Mouse (Mus musculus) adrenal gland, postnatal 36 days (tissue): ENCODE data around the gene Dnaaf2. TPM values are rescaled to one million over a fixed set of nuclear protein-coding genes. Genes with fewer than 3 reads are reported as not detected.
"Not testable (repeated sequence)": the region's sequence is repeated elsewhere in the genome, so short reads cannot be mapped to it uniquely, and the experiment has no call there.

Experiments
- DNase-seq, 2 experiments: peaks; one replicate each; pipeline ENCODE4 v3.0.0; 2021; ENCODE audit warnings: mixed read lengths in 1 of 2
- microRNA-seq: library from miRNA; unstranded; fragments of <30 nt; microRNA quantifications from one replicate; pipeline ENCODE4 v1.2.0, GENCODE M21; 2021
- total RNA-seq, 2 experiments: library from RNA; stranded (reverse); gene quantifications; 2 replicates each; pipeline ENCODE4 v1.2.3; 2021

Gene Dnaaf2
- total RNA-seq, 2 experiments from 2014 or later = 0.93 to 1.2 TPM

DNA sequence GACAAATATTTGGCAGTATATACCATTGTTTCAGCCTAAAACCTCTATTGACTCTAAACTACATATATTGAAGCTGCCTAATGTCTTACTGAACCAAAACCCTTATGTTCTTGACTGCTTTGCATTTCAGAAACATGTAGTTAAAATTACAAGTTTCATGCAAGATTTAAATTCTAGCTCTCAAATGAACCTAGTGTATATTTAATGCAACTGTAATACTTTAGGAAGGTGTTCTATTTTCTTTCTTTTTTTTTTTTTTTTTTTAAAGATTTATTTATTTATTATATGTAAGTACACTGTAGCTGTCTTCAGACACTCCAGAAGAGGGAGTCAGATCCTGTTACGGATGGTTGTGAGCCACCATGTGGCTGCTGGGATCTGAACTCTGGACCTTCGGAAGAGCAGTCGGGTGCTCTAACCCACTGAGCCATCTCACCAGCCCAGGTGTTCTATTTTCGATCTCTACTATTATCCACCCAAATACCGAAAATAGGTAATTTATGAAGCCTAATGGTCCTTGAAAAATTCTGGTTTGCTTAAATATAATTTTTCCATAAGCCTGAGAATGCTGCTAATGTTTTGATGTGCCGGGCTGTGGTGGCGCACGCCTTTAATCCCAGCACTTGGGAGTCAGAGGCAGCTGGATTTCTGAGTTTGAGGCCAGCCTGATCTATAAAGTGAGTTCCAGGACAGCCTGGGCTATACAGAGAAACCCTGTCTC is 31.2 kb downstream of the Dnaaf2 start:
- not testable (repeated sequence) for DNase-seq

DNA sequence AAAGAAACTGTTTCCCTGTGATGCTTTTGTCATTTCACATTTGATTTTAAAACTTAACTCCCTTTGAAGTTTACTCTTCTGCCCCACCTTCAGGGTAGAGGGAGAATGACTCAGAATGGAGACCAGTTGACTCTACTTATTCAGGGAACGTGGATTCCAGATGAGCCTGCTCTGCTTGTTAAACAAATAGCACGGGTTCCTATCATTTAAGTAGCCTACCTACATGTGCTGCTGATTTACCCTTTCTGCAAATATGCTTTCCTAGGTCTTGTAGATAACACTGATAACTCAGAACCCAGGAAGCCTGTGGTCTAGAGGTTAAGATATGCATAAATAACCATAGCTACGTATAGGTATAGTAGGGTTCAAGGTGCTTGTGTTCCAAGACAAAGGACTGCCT is 33.3 kb downstream of the Dnaaf2 start:
- no peak for DNase-seq

DNA sequence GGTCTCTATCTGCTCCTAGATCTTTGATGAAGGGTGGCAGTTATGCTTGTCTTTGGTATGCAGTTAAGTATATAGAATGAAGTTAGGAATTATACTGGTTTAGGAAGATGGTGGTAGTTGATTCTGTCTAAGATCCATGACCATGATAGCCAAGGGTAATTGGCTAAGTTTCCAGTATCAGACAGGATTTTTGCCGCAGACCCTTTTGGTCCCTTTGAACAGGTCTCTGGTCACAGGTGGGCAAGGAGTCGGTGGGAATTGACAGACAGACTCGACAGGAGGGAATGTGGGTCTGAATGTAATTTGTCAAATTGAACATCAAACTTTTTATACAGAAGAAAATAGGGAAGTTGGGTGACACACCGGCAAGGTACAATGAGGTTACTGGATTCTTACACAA is 34.6 kb downstream of the Dnaaf2 start:
- DNase-seq = not testable (repeated sequence)

DNA sequence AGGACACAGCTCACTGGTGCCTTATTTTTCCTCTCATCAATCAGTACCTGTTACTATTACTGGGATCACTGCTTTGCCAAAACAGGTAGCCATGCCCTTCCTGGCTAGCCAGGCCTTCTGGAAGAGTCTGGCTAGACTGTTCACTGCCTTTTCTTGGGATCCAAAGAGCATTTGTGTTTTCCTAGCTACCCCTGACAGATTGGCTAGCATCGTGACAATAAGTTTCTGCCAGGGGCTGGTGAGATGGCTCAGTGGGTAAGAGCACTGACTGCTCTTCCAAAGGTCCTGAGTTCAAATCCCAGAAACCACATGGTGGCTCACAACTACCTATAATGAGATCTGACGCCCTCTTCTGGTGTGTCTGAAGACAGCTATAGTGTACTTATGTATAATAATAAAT is 37.6 kb downstream of the Dnaaf2 start:
- DNase-seq = not testable (repeated sequence)

DNA sequence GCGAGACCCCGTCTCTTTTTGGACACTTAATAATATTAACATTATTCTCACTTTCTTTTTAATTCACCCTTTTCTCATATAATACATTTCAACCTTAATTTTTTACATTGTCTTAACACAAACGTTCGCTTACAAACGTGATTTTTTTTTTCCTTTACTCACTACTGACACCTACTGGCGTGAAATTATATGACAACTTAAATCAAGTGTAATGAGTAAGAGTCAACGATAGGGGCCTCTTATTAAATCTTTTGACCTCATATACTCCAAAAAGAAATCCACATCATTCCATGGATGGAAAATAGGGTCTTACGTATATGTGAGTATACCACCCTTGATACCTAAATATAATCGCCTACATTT is 38.7 kb downstream of the Dnaaf2 start:
- DNase-seq = peak in 1 of 2 experiments; percentile 20

DNA sequence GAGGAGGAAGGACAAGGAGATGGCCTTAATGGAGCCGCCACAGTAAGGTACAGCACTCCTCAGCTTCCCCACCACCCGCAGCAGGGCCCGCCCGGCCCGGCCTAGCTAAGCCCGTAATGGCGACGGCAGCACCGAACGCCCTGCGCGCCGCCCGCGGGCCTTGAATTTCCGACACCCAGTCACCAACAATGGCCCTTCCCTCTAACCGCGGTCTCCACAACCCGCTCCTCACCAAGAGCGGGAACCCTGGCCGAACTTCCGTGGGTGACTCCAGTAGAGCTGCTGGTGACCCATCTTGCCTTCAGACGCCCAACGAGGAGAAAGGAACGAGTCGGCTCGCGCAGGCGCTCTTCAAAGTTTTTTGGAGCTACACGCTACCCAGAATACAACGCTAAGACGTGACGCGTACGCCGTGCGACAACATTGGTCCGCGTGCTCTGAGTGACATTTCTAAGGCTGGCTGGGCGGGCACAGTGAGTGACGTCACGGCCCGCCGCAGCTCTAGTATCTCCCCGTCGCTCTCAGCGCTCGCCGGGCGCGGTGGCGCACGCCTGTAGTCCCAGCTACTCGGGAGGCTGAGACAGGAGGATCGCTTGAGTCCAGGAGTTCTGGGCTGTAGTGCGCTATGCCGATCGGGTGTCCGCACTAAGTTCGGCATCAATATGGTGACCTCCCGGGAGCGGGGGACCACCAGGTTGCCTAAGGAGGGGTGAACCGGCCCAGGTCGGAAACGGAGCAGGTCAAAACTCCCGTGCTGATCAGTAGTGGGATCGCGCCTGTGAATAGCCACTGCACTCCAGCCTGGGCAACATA is 39.3 kb downstream of the Dnaaf2 start, which contains the start of gene Rps29:
Gene Rps29, minus strand, starts transcription at position 422 of the 813 bp plus-strand sequence.
- DNase-seq = peak; percentile 95 to 96

DNA sequence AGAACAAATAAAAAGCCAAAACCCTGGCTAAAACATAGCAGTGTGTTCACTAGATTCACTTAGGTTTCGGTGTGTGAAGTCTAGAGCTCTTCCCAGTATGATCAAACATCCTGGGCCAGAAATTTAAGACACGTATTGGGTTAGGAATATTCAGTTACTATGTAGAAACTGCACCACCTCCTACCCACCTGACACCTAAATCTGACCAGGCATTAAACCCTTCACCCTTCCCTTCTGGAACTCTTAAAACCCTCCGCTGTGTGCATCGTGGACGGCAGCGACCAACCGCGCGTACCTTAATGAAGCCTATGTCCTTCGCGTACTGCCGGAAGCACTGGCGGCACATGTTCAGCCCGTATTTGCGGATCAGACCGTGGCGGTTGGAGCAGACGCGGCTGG is 39.9 kb downstream of the Dnaaf2 start:
- DNase-seq = no peak

DNA sequence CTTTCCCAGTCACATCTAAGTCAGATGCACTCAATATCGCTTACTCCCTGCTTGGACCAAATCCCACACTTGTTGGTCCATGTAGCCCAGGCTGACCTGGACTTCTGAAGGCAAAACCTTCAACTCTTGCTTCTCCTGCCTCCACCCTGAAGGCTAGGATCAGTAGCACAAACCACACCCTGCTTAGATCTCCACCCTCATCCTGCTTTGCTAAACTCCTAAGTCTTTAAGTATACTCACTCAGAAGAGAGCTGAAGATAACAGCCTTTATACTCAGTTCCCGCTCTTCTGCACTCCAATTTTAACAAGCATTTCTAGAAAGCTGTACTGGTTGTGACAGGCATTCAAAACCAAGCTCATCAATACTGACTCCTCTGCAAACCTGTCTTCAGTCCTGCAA is 41.1 kb downstream of the Dnaaf2 start:
- no peak for DNase-seq

DNA sequence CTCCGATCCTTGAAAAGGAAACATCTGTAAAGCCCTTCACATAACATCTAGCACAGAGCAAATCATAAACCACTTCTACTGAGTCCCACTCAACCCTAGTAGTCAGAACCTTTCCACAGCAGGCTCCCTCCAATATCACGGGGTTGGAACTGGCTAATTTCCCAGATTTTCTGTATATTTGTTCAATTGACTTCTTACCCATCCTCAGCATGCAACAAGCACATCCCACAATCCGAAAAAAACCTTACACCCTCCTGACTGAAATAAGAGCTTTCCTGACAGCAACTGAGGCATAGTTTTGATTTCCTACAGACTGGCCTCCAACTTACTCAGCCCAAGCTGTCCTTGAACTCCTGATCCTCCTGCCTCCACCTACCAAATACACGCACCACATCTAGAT is 41.8 kb downstream of the Dnaaf2 start:
- no peak for DNase-seq

DNA sequence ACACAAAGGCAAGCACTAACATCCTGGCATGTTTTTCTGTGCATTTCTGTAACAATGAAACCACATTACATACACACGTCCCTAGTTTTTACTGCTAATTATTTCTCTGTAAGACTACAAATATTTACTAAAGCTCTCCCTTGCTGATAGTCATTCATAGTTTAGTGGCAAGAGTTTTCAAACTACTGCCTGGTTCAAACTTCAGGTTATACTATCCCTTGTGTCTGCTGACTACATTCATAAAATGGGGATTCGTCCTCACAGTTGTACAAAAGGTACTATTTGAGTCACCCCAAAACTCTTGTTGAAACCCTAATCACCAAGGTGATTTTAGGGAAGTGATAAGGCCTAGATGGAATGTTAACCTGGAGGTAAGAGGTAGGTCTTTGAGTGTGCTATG is 42.3 kb downstream of the Dnaaf2 start:
- no peak for DNase-seq

DNA sequence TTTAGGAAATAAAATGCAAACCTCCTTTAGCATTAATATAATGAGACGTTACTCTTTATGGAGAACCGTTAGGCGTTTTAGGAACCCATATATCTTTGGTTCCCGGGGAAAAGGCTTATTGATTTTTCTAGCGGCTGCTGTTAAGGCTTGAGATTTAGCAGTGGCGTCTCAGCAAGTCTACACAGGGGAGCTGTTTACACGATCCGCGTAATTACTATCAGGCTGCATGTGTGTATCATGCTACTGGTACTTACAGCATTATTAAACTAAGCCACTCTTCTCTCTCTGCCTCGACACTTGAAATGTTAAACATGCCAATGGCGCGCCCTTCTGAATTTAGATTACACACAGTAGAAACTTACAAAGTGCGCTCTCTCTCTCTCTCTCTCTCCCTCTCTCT is 48.2 kb downstream of the Dnaaf2 start:
- DNase-seq = no peak

DNA sequence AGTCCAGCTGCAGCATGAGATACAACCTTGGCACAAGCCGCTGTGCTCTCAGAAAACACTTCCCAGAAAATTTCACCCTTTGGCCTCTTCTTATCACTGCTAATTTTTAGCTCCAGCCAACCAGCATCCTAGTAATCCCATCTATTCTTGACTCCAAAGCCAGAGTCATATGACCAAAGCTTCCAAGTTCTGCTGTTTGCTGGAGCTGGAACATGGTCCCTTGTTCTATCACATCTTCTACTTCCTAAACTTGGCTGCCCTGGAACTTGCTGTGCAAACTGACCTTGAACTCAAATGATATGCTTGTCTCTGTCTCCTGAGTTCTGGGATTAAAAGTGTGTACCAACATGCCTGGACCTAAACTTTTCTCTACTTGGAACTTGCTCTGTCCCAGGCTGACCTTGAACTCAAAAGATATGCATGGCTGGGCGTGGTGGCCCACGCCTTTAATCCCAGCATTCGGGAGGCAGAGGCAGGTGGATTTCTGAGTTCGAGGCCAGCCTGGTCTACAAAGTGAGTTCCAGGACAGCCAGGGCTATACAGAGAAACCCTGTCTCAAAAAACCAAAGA is 51.0 kb downstream of the Dnaaf2 start:
- no peak for DNase-seq

DNA sequence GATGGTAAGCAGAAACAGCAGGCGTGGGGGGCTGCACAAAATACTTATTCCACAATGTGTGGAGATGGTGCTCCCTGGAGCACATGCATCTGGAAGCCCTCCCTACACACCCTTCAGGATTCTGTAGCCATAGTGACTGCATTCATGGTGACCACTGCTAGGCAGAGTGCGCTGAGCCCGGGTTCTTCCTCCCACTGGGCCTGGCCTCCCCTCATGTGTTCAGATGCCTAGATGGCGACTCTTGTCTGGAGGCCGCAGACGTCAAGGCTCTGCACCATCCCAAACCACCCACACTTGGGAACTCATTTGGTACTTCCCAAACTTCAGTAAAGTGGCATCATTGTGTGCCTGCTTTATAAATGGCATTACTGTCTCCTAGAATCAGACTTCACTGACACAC is 54.8 kb downstream of the Dnaaf2 start:
- no peak for DNase-seq

DNA sequence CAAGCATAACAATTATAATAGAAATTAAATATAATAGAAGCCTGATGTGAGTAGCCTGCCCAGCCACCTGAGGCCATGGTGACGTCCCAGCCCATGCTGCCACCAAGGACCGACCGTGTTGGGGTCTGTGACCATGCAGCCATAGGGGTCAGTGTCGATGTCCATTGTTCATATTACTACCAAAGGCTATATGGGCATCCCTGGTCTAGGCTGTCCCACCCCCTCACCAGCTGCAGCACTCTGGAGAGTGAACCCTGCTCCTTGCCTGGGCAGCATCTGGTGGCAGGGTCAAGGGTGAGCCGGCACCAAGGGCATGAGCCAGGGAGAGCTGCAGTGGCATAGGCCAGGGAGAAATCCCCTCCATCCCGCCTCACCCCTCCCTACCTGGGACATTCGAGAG is 58.4 kb downstream of the Dnaaf2 start:
- no peak for DNase-seq

DNA sequence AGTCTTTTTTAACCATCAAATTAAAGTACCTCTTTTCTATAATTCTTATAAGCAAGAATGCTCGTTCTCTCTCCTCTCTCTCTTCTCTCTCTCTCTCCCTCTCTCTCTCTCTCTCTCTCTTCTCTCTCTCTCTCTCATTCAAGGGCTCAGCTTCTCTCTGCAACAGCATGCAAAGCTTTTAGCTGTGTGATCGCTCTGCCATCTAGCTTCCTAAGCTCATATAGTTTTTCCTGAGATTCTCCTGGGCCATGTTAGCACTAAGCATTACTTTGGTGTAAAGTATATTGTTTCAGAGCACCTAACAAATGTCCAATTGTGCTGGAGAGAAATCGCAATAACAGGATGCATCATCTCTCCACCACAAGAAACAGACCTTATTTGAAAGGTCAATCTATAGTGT is 59.0 kb downstream of the Dnaaf2 start:
- no peak for DNase-seq

Small RNA genes within 50 kb of the gene (microRNA-seq; reads per million reads assigned to microRNA genes)
- gene Gm47287 (not detected), gene Gm47295 (3.5 reads per million, percentile 9 among the genes with 10 or more reads in this experiment)

Other genes with a start within 250 kb of the Dnaaf2 start
- gene Rps29, start 39.2 kb downstream of the Dnaaf2 start, total RNA-seq = 1,000 to 10,000 TPM; 1,319 to 1,411 TPM
- under 1 TPM; 0.46 to 0.86 TPM for gene Lrr1, start 29.6 kb downstream of the Dnaaf2 start, total RNA-seq
- 100 to 1,000 TPM; 617 to 646 TPM for gene Rpl36al, start 14.3 kb downstream of the Dnaaf2 start, total RNA-seq
- gene Mgat2, start 14.3 kb downstream of the Dnaaf2 start, total RNA-seq = 10 to 100 TPM; 68.5 to 76.3 TPM
- 1 to 10 TPM; 4.9 to 6.3 TPM for gene Gm49383, start 1.3 kb downstream of the Dnaaf2 start, total RNA-seq
- 1 to 10 TPM; 4.8 to 5.7 TPM for gene Gm49384, start 5.8 kb upstream of the Dnaaf2 start, total RNA-seq
- gene Pole2, start 29.8 kb upstream of the Dnaaf2 start, total RNA-seq = 1 to 10 TPM; 3.0 TPM
- gene Klhdc1, start 42.7 kb upstream of the Dnaaf2 start, total RNA-seq = 1 to 10 TPM; 4.9 to 8.0 TPM
- gene Klhdc2, start 98.3 kb upstream of the Dnaaf2 start, total RNA-seq = 10 to 100 TPM; 58.1 to 69.0 TPM
- gene Nemf, start 158.7 kb upstream of the Dnaaf2 start, total RNA-seq = 10 to 100 TPM; 43.7 to 45.6 TPM
- gene Arf6, start 173.7 kb upstream of the Dnaaf2 start, total RNA-seq = 100 to 1,000 TPM; 114 to 154 TPM
- 1 to 10 TPM in 1 of 2 experiments, not detected in 1; 1.1 TPM for gene Gm9887, start 174.0 kb upstream of the Dnaaf2 start, total RNA-seq